Mouse (Mus musculus) megakaryocyte, embryonic 14.5 days (primary cell): ENCODE data around the gene Frzb.

Experiments used
- FLI1 ChIP-seq: IDR thresholded peaks from 2 replicates; pipeline ENCODE4 v1.6.1; 2012; ENCODE audit warnings: low read length, inconsistent platforms, mixed read lengths
- GATA1 ChIP-seq: IDR thresholded peaks from 3 replicates; pipeline ENCODE4 v1.6.1; 2012; ENCODE audit warnings: mixed read lengths, low read length, inconsistent platforms, borderline replicate concordance

DNA sequence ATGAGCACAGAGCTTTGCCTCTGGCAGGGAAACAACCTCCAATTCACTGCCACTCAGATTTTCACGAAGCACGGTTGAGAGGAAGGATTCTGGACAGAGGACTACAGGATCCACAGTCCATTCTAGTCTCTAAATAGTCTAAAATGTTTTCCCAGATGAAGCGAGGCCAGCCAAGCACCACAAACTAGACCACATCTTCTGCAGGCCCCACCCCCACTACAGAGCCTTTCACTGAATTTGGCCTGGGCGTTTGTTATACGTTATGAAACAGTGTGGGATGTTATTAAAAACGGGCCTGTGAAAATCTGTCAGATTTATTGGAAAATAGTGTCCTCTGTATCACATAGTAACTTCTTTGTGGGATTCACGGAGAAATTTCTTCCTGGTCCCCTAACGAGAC lies 76.0 kb downstream of the Frzb start:
- no peak for TF ChIP-seq GATA1
- TF ChIP-seq FLI1 = no peak
